Mouse (Mus musculus): ENCODE data around the gene Gtf2i. TPM values are rescaled to one million over a fixed set of nuclear protein-coding genes. Genes with fewer than 3 reads are reported as not detected.

Gene Gtf2i
- total RNA-seq, 1 experiment from 2014 or later: 293 TPM

DNA sequence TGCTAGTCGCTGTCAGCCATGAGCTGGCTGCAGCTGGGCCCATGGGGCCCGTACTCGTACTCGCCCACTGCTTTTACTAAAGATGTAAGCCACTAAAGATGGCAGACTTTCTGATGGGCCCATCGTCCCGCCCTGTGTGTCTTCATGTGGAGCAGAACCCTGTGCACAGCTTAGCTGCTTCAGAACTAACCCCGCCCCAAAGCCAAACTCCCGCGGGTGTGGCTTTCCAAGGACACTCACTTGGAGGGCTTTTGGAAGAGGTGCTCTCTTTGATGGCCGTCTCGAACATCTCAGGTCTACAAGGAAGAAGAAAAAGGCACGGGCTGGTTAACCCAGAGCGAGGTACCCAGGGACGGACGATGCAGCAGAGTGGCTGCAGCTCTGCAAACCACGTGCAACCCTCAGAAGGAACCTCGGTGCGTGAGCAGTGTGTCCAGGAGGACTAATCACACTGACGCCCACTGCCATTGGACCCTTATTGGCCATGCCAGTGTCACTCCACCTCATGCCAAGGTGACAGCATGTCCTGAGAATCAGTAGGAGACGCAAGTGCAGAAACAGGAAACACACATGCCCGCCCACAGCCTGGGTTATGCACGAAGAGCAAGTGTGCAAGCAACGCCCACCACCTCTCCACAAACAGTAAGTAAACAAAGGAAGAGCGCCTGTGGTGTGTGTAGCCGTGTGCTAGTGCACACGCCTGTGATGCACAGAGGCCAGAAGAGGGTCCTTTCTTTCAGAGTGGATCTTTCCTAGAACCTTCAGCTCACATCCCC lies 70.7 kb downstream of the Gtf2i start:
- no peak for DNase-seq

- no peak for DNase-seq
Observed at GRCm38 (mm10) chr5:134241831-134242230, 72.7 kb downstream of the Gtf2i start.

- DNase-seq: no peak
Observed at GRCm38 (mm10) chr5:134237936-134238760, 76.4 kb downstream of the Gtf2i start.

- DNase-seq: no peak
Observed at GRCm38 (mm10) chr5:134237508-134237907, 77.1 kb downstream of the Gtf2i start.

DNA sequence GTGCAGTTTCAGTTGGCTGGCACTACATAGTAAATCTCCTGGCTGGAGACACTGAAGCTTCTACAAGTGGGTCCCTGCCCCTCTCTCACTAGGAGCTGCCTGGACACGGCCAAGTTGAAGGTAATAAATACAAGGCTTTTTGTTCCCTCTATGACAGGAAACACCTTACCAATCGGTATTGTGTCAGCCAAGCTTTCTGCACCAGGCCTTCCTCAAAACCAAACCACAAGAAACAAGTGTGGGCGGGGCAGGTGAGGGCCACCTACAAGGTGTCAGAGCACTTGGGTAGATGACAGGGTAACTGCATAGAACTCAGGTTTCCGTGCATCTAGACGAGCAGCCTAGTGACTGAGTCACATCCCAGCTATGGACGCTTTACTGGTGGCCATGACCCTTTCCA lies 77.8 kb downstream of the Gtf2i start:
- DNase-seq: no peak

DNA sequence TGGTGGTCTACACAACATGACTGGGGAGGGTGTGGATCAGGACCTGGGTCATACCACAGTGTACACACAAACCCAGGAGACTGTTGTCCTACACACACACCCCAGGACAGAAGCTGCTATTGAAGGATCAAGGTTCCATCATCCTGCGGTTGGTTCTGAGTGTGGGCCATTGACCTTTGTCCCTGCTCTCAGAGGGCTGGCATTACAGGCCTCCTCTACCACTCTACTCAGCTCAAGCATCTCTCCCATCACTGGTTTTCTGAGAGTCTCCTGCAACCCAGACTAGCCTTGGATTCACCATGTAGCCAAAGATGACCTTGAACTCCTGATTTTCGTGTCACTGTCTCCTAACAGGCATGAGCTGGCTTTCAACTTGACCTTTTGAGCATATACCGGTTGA lies 78.3 kb downstream of the Gtf2i start:
- no peak for DNase-seq

GRCm38 (mm10) chr5:134235111-134235510 lies 79.4 kb downstream of the Gtf2i start:
- peak; percentile 37 for DNase-seq

- no peak for DNase-seq
Observed at GRCm38 (mm10) chr5:134234205-134234604, 80.4 kb downstream of the Gtf2i start.

DNA sequence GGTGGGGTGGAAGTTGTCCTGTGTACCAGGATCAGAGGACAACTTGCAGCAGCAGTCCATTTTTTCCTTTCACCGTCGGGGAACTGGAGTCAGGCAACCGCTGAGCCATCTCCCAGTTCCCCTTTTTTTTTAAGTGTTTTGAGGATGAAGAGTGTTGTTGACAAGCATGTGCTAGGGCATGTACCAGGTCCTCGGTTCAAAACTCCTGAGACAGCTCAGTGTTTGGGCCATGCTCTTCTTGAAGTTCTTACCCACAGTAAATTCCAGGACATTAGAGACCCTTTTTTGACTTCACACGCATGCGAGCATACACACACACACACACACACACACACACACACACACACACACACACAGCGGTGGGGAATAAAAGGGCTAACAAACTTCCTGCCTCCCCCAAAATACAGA lies 81.3 kb downstream of the Gtf2i start:
- no peak for DNase-seq

GRCm38 (mm10) chr5:134232568-134232967 lies 82.0 kb downstream of the Gtf2i start:
- DNase-seq: no peak

GRCm38 (mm10) chr5:134232111-134232510 lies 82.4 kb downstream of the Gtf2i start:
- DNase-seq: no peak

- no peak for DNase-seq
Observed at GRCm38 (mm10) chr5:134231376-134231775, 83.2 kb downstream of the Gtf2i start.

- no peak for DNase-seq
Observed at GRCm38 (mm10) chr5:134229391-134229790, 85.2 kb downstream of the Gtf2i start, which contains the start of gene Ncf1. Gene Ncf1 (minus strand): TSS chr5:134229625.

GRCm38 (mm10) chr5:134228249-134228638 lies 86.3 kb downstream of the Gtf2i start:
- DNase-seq: no peak

GRCm38 (mm10) chr5:134227574-134228248 lies 86.8 kb downstream of the Gtf2i start:
- DNase-seq: no peak

DNA sequence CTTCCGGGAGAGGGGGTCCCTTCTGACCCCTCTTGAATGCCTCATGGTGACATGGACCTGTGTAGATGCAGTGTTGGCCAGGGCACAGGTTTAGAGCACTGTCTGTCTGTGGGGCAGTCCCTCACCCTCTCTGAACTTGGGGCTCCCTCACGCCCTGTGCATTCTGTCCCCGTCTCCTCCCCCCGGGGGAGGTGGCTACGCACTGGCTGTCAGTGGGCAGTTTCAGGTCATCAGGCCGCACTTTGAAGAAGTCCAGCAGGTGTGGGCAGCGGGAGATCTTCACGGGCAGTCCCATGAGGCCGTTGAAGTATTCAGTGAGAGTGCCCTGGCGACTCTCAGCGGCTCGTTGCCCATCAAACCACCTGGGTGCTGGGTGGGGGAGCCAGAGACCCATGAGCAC lies 87.6 kb downstream of the Gtf2i start:
- DNase-seq: no peak

- DNase-seq: no peak
Observed at GRCm38 (mm10) chr5:134225110-134225901, 89.3 kb downstream of the Gtf2i start.

DNA sequence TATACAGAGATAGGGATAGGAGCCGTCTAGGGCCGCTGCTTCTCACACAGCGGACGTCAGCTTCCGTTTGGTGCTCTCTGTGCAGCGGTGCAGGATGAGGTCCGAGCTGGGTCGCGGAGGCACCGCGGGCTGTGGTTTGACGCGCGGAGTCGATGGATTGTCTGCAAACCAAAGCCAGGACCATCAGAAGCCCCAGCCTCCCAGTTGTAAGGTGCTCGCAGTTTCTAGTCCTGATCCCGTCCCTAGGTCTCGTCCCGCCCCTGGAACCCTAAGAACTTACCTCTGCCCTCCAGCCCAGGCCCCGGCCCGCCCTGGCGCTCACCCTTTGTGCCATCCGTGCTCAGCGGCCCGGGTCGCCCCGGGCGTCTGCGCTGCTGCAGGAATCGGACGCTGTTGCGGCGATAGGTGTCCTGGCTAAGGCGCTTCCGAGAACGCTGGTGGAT lies 92.8 kb downstream of the Gtf2i start:
- no peak for DNase-seq

GRCm38 (mm10) chr5:134221278-134221677 lies 93.3 kb downstream of the Gtf2i start:
- DNase-seq: no peak

- DNase-seq: no peak
Observed at GRCm38 (mm10) chr5:134217900-134218299, 96.7 kb downstream of the Gtf2i start.

DNA sequence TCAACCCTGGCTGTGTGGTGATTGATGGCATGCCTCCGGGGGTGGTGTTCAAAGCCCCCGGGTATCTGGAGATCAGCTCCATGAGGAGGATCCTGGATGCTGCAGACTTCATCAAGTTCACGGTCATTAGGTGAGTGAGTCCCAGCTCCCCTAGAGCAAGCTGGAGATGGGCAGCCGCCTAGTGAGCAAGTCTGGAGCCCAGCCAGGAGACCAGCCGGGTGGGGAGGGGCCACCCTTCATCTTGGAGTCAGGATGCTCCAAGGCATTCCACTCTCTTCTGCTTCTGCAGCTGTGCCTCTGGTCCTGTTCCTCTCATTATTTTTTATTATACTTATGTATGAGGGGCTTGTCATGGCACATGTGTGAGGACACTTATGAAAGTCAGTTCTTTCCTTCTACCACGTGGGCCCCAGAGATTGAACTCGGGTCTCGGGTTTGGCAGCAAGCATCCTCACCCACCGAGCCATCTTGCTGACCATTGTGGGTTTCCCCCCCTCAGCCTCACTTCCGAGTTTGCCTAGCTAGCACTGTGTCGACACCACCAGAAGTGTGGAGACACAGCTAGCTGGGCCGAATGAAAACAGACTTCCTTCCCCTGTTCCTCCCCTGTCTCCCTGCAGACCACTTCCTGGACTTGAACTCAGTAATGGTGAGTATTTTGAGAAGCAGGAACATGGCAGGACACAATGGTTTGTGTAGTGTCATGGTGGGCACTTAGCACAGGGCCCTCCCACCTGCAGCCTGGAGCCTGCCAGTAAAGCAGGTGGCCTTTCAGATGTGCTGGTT lies 100.3 kb downstream of the Gtf2i start:
- no peak for DNase-seq
